Mouse (Mus musculus) 3134 (cell line): ENCODE results near the gene Rfxap.
A peak's percentile ranks its signal among the peaks of the same experiment; 100 is the strongest.

Source experiments
- DNase-seq: peaks from one replicate; pipeline ENCODE4 v3.0.0-alpha.2; 2011; ENCODE audit warnings: low spot score; ENCODE audit not compliant: insufficient read length; ENCODE audit errors: extremely low read depth

Gene Rfxap

DNA sequence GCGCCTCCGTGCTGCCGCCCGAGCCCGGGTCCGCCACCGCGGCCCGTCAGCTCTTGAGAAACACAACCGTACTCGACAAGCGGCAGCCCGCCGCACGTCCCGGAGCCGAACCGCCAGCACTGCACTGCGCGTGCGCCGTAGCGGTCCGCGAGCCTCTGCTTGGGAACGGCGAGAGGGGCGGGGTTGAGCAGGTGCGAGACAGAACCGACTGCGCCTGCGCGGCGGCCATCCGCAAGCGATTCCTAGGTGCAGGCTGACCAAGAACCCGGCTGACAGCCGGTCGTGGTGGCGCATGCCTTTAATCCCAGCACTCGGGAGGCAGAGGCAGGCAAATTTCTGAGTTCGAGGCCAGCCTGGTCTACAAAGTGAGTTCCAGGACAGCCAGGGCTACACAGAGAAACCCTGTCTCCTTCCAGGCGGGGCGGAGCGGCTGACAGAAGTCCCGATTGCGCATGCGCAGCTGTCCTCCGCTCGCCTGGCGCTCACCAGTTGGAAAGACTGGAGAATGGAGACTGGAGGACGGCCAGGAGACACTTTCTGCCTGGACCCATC is at the start of gene Rfxap:
Gene Rfxap, minus strand, starts transcription at position 126 of the 552 bp plus-strand sequence.
- DNase-seq, result peak; percentile 98

DNA sequence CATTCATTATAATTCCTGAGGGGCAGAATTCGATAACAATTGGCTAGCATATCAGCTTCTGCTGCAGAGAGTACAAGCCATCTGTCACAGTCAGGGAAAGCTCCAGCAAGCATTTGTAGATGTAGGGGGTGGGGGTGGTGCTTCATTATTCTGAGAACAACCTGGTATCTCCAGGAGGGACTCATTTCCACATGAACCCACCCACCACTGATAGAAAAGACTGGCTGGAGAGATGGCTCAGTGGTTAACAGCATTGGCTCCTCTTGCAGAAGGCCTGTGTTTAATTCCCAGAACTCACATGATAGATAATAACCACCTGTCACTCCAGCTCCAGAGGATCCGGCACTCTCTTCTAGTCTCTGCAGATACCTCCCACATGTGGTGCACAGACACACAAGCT is 27.8 kb upstream of the Rfxap start:
- DNase-seq, result no peak

DNA sequence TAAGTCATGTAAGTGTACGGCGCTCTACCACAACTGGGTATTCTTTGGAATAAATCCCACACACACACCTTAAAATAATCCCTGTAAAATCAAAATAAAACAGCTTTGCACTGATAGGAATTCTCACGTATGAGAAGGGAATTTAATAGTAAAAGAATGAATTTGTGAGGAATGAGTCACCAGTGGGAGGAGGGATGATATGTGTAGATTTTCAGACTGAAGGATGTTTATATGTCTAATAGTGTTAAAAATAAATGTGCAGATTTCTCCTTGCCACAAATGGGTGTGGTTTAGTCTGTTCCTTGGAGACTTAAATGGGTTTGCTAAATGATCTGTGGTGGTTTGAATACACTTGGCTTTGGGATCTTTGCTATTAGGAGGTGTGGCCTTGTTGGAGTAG is 24.9 kb upstream of the Rfxap start:
- DNase-seq, result no peak

DNA sequence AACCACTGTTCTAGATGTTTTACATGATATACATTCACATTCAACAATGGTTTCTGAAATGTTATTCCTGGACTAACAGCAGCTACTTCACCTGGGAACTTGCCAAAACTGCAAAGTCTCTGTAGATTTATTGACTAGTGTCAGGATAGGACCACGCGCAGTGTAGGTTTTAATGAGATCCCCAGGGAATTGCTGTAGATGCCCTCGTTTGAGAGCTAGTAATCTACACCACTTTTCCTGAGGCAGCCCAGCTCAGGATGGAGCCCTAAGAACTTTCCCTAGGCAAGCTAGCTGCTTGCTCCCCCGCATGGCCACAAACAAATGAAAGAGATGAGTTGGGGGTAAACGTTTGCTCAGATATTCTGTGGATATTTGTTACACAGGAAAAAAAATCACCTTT is 14.9 kb upstream of the Rfxap start:
- DNase-seq, result no peak

DNA sequence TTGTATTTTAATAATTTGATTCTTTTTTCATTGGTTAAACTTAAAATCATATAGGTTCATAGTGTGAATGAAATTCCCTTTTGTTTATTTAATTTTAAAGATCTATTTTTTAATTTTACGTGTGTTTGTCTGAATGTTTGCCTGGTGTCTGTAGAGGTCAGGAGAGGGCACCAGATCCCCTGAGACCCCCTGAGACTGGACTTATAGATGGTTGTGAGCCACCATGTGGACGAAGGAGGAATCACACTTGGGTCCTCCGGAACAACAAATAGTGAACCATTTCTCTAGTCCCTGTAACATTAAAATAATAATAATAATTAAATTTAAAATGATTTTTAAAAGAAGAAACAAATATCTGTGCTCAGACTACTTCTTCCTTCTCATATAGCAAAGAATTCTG is 7.7 kb upstream of the Rfxap start:
- DNase-seq, result no peak

DNA sequence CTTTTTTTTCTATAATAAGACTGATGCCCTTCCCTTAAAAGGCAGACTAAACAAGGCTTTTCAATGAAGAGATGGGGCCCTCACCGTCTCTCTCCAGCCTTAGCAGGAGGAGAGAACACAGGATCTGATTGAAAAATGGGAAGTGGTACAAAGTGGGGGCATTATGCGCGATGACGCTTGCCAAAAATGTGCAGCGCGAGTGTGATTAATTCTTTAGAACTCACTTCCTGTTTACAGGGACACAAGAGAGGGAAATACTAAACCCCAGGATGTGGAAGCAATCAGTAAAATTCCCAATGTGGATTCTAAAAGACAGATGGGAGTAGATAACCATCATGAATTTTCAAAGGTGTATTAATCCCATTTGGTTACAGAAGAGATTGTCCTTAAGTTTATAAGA is 7.0 kb upstream of the Rfxap start:
- DNase-seq, result no peak

DNA sequence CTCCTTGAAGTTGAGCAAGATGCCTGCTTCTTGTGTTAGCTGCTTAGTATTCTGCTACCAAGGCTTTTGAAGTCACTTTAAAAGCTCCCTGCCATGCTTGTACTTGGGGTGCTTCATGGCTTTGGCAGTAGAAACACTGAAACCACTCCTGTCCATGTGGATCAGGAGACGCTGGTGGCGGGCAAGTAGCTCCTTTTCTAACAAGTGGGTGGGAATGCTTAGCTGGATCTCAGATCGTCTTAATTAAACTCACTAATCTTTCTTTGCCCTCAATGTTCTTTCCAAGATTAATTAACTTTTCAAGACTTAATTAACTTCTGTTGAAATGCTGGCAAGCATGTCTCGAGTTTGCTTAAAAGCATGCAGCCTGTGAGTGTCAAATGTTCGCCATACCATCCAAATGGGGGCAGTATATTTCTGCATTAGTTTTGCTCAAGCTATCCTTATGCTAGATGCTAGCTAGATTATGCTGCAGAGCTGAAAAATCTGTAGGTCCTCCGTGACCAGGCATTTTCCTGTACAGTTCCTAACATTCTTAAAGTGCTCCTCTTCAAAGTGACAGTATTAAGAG is 5.9 kb upstream of the Rfxap start:
- DNase-seq, result no peak

DNA sequence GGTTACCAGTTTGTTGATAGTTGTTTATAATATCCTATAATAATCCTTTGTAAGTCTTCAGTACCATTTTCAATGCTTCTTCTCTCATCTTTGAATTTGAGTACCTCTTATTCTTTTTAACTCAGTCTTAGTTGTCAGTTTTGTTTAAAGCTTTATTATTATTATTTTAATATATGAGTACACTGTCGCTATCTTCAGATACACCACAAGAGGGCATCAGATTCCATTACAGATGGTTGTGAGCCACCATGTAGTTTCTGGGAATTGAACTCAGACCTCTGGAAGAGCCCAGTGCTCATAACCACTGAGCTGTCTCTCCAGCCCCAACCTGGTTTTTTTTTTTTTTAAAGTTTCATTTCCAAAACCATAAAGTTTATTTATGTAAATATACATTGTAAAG is 4.0 kb upstream of the Rfxap start:
- no peak for DNase-seq

DNA sequence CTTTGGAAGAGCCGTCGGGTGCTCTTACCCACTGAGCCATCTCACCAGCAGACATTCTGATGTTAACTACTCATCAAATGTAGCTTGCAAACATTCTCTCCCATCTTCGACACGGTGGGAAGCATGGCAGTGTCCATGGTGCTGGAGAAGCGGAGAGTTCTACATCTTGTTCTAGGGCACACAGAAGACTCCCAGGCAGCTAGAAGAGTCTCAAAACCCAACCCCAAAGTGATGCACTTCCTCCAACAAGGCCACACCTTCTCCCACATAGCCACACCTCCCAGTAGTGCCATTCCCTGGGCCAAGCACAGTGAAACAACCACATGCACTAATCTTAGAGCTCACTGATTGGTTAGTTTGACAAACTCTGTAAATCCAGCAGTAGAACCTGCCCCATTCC is 1.5 kb upstream of the Rfxap start:
- DNase-seq, result no peak

DNA sequence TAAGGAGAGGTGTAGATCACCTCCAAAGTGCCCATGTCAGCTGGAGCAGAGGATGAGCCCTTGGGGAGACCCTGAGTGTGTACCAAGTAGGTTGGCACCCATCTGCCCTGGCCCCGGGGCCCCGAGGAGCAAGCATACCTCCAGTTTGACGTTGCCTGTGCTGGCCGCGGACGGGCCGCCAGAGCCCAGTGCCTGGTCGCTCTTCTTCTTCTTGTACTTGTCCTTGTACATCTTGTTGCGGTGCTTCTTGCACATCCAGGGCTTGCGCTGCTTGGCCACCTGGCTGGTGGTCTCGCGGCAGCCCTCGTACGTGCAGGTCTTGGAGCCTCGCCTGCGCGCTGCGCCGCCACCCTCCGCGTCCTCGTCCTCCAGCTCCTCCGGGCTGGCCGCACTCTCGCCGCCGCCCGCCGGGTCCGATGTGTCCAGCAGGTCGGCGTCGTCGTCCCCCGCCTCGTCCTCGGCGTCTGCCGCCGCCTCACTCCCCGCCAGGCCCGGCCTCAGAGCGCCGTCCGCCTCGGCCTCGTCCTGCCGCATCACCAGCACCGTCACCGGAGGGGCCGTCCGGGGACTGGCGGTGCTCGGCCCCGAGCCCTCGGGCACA is 430 bp downstream of the Rfxap start:
- DNase-seq, result no peak

DNA sequence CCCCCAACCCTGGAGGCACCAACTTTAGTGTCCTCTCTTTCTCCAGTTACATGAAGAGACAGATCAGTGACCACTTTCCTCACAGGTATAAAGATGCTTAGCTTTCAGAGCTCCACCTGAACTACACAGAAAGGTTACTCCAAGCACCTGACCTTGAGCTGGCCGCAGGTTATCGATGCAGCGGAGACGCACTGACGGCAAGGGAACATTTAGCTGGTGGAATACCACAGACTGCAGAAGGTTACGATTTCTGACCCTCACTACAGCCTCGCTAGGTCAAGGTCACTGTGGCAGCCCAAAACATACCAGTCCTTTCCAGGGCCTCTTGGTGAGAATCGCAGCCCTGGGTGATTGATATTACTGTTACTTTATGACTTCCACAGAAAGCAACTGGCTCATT is 3.9 kb downstream of the Rfxap start:
- no peak for DNase-seq

DNA sequence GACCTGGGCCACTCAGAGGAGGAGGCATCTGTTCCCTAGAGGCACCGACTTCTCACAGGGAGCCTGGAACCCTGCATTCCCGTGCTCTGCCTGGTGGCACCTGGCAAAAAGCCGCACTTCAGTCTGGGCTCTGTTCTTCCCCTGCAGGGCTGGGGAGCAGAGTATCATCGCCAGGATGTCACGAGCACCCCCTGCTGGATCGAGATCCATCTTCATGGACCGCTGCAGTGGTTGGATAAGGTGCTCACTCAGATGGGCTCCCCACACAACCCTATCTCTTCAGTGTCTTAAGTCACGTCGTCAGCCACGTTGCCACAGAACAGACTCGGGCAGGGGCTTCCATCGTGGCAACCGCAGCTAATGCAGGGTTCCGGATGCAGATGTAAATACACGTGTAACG is 10.4 kb downstream of the Rfxap start:
- DNase-seq, result no peak

DNA sequence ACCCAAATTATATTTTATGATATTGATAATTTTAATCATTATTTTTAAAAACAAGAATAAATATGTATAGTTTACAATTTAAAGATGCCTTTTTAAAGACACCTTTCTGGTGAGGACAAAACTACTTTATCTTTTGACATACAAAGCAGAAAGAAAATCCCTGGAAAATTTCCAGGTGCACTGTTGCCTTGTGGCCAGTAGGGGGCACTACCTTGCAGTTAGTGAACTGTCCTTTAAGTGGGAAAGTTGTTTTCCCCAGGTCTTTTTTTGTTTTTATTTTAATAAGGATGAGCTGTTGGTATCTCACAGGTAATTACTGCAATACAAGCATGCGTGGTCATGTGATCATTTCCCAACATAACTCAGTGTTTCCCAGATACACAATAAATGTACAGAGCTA is 11.8 kb downstream of the Rfxap start:
- no peak for DNase-seq

DNA sequence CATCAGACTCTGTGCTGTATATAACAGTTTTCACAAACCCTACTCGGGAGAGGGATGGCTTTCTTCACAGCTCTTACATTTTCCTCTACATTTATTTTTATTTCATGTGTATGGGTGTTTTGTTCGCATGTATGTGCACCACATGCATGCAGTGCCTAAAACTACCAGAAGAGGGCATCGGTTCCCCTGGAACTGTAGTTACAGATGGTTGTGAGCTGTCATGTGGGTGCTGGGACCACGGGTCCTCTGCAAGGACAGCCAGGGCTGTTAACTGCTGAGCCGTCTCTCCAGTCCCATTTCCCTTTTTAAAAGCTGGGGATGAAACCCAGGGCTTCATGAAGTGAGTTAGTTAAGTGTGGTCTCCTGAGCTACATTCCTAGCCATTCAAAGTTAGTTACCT is 12.2 kb downstream of the Rfxap start:
- no peak for DNase-seq

DNA sequence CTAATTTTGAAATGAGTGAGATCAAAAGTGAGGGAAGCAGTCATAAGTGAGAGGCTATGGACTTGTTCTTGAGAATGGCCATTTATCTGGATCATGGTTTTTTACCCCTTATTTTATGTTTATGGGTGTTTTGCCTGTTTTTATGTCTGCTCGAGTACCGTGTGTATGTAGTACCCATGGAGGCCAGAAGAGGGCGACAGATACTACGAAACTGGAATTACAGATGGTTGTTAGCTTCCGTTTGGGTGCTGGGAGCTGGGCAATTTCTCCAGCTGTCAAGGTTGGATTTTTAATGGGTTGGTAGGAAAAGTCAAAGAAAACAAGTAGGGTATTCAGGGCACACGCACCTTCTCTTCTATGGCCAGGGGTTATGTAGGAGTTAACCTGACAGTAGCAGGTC is 13.8 kb downstream of the Rfxap start:
- DNase-seq, result no peak

DNA sequence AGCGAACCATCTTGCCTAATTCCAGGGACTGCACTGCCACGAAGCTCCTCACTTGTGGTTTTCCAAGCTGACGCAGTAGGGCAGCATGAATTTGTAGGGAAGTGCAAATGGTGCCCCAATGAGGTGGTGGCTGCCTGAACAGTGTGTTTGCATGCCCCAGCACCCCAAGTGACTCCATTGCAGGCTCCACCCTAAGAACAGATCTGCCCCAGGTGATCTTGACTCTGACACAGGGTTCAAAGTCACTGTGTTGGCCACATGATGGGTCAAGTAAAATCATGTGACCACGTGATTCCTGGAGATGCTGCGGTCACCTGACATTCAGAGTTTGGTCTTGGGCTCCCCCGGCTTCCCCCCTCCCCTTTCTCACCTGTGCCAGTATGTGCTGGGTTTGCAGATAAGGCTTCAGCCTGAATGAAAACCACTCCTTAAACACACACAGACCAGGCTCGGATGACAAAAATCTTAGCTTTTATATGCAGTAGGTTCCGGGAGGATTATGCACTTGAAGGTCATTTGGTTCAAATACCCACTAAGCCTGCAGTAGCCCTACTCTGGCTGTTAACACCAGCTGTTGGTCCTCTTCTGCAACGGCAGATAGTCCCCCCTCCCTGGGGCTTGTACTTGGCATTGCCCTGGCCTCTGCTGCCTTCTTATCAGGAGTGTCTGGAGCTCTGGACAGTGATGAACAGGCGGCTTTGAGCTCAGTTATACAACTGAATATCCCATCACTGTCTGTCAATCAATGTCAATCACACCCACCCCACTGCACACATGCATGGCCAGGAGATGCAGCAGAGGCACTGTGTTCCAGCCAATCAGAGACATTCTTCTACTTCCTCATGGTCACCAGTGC is 15.5 kb downstream of the Rfxap start:
- DNase-seq, result no peak

DNA sequence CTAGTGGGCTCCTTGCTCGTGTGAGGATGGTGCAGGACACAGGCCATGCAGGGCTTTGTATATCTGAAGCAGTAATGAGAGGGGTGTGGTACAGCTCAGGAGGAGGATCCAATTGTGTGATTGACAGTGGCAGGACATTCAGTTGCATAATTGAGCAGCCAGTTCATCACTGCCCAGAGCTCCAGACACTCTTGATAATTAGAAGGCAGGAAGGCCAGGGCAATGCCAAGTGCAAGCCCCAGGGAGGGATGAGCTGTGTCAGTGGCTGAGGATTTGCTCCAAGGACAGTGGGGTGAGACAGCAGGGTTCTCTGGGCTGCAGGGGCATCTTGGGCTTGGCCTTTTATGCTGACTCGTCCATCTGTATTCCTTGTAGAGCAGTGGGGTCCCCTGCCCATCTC is 17.0 kb downstream of the Rfxap start:
- no peak for DNase-seq

DNA sequence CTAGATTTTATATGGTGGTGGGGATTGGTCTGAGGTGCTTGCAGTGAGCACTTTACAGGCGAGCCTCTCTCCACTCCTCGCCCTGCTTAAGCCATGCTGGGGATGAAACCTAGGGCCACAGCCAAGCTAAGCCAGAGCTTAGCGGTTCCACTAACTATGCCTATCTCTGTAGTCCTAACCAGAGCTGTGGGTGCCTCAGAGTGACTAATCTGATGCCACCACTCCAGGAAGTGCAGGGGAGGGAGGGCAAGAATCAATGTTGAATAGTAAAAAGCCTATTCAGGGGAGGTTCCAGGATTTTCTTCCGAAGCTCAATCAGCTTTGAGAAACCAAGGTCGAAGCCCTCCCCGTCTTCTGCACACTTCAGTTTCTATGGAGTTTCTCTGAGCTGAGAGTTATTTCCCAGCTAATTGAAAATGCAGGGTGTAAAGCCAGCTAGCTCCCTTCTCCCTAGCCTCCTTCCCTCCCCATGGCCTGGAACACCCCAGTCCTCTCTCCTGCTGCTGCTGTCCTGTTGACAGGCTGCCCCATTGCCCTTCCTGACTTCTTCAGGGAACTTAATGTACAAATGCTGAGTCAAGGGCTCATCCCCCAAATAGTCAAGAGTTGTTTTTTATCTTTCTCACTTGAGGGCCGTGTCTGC is 31.5 kb downstream of the Rfxap start:
- no peak for DNase-seq

DNA sequence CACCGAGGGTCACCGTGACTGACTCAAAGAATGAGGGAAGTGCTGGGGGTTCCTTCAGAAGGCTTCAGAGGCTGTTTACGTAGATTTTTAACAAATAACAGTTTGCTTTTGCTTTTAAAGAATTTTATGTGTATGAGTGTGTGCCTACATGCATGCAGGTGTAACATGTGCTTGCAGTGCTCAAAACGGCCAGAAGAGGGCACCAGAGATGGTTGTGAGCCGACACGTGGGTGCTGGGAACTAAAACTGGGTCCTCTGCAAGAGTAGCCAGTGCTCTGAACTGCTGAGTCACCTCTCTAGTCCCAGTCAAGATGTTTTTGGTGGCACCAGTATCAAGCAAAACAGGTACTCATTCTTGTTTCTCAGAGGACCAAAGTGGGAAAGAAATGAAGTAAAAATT is 34.0 kb downstream of the Rfxap start:
- DNase-seq, result no peak

DNA sequence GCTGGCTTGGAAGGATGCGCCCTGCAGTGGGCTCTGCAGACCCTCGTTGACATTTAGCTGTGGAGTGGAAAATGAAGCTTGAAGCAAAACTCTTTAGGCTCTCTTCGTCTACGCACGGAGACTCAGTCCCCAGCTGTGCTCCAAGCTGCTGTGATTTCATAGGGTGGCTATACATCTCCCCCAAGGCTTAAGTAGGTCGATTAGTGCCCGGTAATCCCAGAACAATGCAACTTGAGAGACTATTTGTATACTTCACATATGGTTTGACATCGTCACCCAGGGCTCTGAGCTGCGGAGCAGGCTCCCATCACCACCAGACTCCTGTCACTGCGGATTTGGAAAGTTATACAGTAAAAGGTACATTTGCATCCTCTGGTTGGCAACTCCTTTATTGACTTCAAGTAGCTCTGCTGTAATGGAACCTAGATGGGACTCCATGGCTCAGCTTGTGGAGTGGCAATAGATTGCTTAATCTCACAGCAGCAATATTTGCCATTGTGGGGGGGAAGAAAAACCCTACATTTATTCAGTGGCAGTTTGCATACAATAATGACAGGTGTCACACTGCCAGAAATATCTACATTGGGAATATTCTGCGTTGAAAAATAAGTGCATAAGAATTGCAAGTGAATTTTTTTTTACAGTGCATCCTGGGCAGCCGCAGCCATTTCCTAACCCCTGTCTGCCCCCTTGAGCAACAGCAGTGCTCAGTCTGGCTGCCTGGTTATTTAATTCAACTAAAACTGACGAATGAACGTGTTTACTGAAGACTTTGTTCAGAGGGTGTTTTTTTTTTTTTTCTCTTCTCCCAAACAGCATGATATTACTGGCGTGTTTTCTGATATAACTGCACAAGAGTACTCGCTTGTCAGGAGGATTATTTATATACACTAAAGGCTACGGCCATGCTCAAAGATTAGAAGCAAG is 38.0 kb downstream of the Rfxap start:
- DNase-seq, result no peak
